8 mouse cellular contexts compared by ENCODE assay signal in genomic region chr5:107110880-107111520, GRCm38 (mm10).
A peak's percentile ranks its signal among the peaks of the same experiment; 100 is the strongest.
DNase-seq lines count a peak whose midpoint lies in the region; ATAC-seq lines count a peak whose summit lies in the region.

No protein-coding gene starts in this region.

- WGBS in kidney, embryonic 15.5 days: 9% methylated on average over 7 of the region's 7 CpGs
- WGBS in heart, embryonic 16.5 days: 16% methylated on average over 7 of the region's 7 CpGs

- no peak for DNase-seq in kidney, adult 18-20 months
- peak; percentile 26 to 48 for DNase-seq in cerebellum, postnatal 14 days
- peak; percentile 53 for DNase-seq in liver
- peak; percentile 32 to 48 for DNase-seq in right cerebral cortex, adult 2 months (ENCODE audit: low spot score in 2 of 2)
- DNase-seq in adrenal gland, adult 18-20 months (ENCODE audit: low spot score in 2 of 2): no peak

- no peaks in the 10 kb centered on the region for H3K27me3 ChIP-seq in kidney, embryonic 15.5 days
- H3K27me3 ChIP-seq in heart, embryonic 16.5 days (ENCODE audit: control insufficient read depth, insufficient read depth, low read length): no peaks in the 10 kb centered on the region

- H3K4me1 ChIP-seq in kidney, embryonic 15.5 days: peaks cover 37% of the 10 kb centered on the region
- H3K4me1 ChIP-seq in heart, embryonic 16.5 days (ENCODE audit: control insufficient read depth, insufficient read depth, low read length): peaks cover 14% of the 10 kb centered on the region

- peaks cover 12% of the 10 kb centered on the region; the same call in 1 of the 2 replicates for H3K36me3 ChIP-seq in kidney, embryonic 15.5 days
- H3K36me3 ChIP-seq in heart, embryonic 16.5 days (ENCODE audit: control insufficient read depth, insufficient read depth): peaks cover 10% of the 10 kb centered on the region; the same call in 1 of the 2 replicates

- no peak overlapping the region for H3K9ac ChIP-seq in kidney, embryonic 15.5 days
- peak overlapping the region; percentile 36; the same call in 1 of the 2 replicates for H3K9ac ChIP-seq in heart, embryonic 16.5 days (ENCODE audit: low read length)

- H3K9me3 ChIP-seq in kidney, embryonic 15.5 days (replicated peaks): no peaks in the 10 kb centered on the region
- no peaks in the 10 kb centered on the region for H3K9me3 ChIP-seq in heart, embryonic 16.5 days (replicated peaks; ENCODE audit: control insufficient read depth, low read length)

- H3K4me2 ChIP-seq in kidney, embryonic 15.5 days: no peak overlapping the region; the same call in 1 of the 2 replicates
- H3K4me2 ChIP-seq in heart, embryonic 16.5 days (ENCODE audit: low read depth, low read length): 0 out of 2 replicates have a peak overlapping the region, but pooled peaks have one; percentile 1

- H3K27ac ChIP-seq in kidney, embryonic 15.5 days: peak overlapping the region; percentile 91
- peak overlapping the region; percentile 82 for H3K27ac ChIP-seq in heart, embryonic 16.5 days (ENCODE audit: low read length)

- ATAC-seq in kidney, embryonic 15.5 days (replicated peaks; ENCODE audit: low FRiP score): peak; percentile 77
- ATAC-seq in heart, embryonic 16.5 days (replicated peaks; ENCODE audit: extremely low read depth, insufficient read depth, low FRiP score): peak; percentile 71
- ATAC-seq in inflammation-experienced regulatory T-cells, adult 6 months: no peak

- no peak overlapping the region for H3K4me3 ChIP-seq in kidney, embryonic 15.5 days (replicated peaks)
- H3K4me3 ChIP-seq in heart, embryonic 16.5 days (ENCODE audit: low read length): no peak overlapping the region

Comparison
In these comparisons a context has a peak if more than half of its experiments do, and no peak if none do; other contexts are left out.
1. DNase-seq: peak in cerebellum, postnatal 14 days (2 of 2), liver (single experiment) and right cerebral cortex, adult 2 months (2 of 2); none in kidney, adult 18-20 months (single experiment) and adrenal gland, adult 18-20 months (0 of 2).